Mouse (Mus musculus) forebrain, postnatal 0 days (tissue): ENCODE results near the gene AA986860. TPM values are rescaled to one million over a fixed set of nuclear protein-coding genes. Genes with fewer than 3 reads are reported as not detected.
A peak's percentile ranks its signal among the peaks of the same experiment; 100 is the strongest.

ENCODE experiments used
- ATAC-seq: fragments of 200-750 bp; cut with Nextera tagmentation; 2 replicates; pipeline ENCODE4 v1.8.0; 2017; ENCODE audit warnings: mild to moderate bottlenecking, moderate library complexity
- DNase-seq: peaks from one replicate; pipeline ENCODE4 v3.0.0-alpha.2; 2015
- H3K27ac ChIP-seq: fragments of 300-500 bp; sonication (generic); 2 replicates; pipeline ENCODE4 v1.5.1; 2014; ENCODE audit warnings: low read depth, mild to moderate bottlenecking, antibody characterized with exemption, low read length, moderate library complexity, mixed read lengths
- H3K27me3 ChIP-seq: fragments of 300-500 bp; sonication (generic); 2 replicates; pipeline ENCODE4 v1.6.1; 2014; ENCODE audit warnings: mild to moderate bottlenecking, low read length, mixed read lengths; ENCODE audit not compliant: insufficient read depth
- H3K36me3 ChIP-seq: fragments of 300-500 bp; sonication (generic); 2 replicates; pipeline ENCODE4 v1.6.1; 2014; ENCODE audit warnings: mild to moderate bottlenecking, moderate library complexity; ENCODE audit not compliant: insufficient read depth
- H3K4me1 ChIP-seq: fragments of 300-500 bp; sonication (generic); 2 replicates; pipeline ENCODE4 v1.6.1; 2014; ENCODE audit warnings: antibody characterized with exemption; ENCODE audit not compliant: insufficient read depth
- H3K4me2 ChIP-seq: fragments of 300-500 bp; sonication (generic); 2 replicates; pipeline ENCODE4 v1.6.1; 2014; ENCODE audit warnings: low read depth, mild to moderate bottlenecking, moderate library complexity
- H3K4me3 ChIP-seq: fragments of 300-500 bp; sonication (generic); 2 replicates; pipeline ENCODE4 v1.5.1; 2014; ENCODE audit warnings: low read depth, low read length, mixed read lengths
- H3K9ac ChIP-seq: fragments of 300-500 bp; sonication (generic); 2 replicates; pipeline ENCODE4 v1.6.1; 2014; ENCODE audit warnings: mild to moderate bottlenecking
- H3K9me3 ChIP-seq: fragments of 300-500 bp; sonication (generic); 2 replicates; pipeline ENCODE4 v1.6.1; 2016; ENCODE audit warnings: low read length
- CTCF ChIP-seq: sonication (generic); IDR thresholded peaks from 2 replicates; pipeline ENCODE4 v1.5.1; 2016; ENCODE audit warnings: antibody characterized with exemption, control low read depth, low read depth
- WGBS: fragments of 180-500 bp; shearing (Covaris S2); extraction: QIAGEN DNeasy Blood & Tissue Kit; methylation state at CpG from one replicate; pipeline ENCODE4 v1.1.7; 2014; 5-methylcytosine and 5-hydroxymethylcytosine counted together
- polyA plus RNA-seq: library from polyadenylated mRNA; unstranded; fragments of >200 nt; fragmentation: Nextera tagmentation; extraction: Ambion mirVana; gene quantifications from 2 replicates; pipeline ENCODE4 v1.2.1, GENCODE M21; 2015
- total RNA-seq: library from RNA; depleted of rRNA; stranded (reverse); fragments of >200 nt; gene quantifications from 2 replicates; pipeline ENCODE4 v1.2.3, GENCODE M21; 2014

AA986860 gene
- total and polyA plus RNA-seq, 2 experiments from 2014 or later, result 0.33 to 0.48 TPM

DNA sequence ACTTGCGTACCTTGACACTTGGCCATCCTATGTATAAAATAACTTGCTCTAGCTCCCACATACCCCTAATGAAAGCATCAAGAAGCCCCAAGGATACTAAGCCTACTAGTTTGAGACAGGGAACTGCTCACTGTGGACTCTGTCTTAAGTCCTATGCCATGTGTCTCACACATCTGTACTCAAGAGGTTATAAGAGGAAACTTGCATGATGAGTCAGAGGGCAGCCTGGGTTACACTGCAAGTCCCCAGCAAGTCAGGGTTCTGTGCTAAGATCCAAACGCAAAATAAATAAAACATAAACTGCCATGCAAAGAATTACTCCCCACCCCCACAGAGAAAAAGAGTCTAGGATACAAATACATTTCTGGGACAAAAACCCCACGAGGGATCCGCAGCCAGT, 17.7 kb upstream of the AA986860 start:
- no peak for TF ChIP-seq CTCF
- Histone ChIP-seq H3K4me1 (peaks cover 4% of the 10 kb centered on the region), H3K4me2 (no peak overlapping the region), H3K4me3 (no peak overlapping the region), H3K27me3 (no peaks in the 10 kb centered on the region), H3K27ac (no peak overlapping the region), H3K36me3 (peaks cover 19% of the 10 kb centered on the region; the same call in 1 of the 2 replicates), H3K9me3 (no peaks in the 10 kb centered on the region), H3K9ac (no peak overlapping the region)
- ATAC-seq (no peak), DNase-seq (no peak)
- WGBS, result 72% methylated on average over 4 of the region's 4 CpGs

- Histone ChIP-seq H3K27me3 (no peaks in the 10 kb centered on the region), H3K9ac (peak within 1 kb of the TSS; percentile 99), H3K9me3 (no peaks in the 10 kb centered on the region), H3K36me3 (0 out of 2 replicates have a peak, but pooled peaks cover 11% of the 10 kb centered on the region), H3K4me3 (peak within 1 kb of the TSS; percentile 98), H3K4me2 (peak within 1 kb of the TSS; percentile 67), H3K4me1 (peaks cover 5% of the 10 kb centered on the region), H3K27ac (peak within 1 kb of the TSS; percentile 88)
- peak; percentile 95 for DNase-seq
- no peak for TF ChIP-seq CTCF
- under 1% methylated on average over 38 of the region's 38 CpGs for WGBS
- ATAC-seq, result peak; percentile 91
Observed at GRCm38 (mm10) chr1:130715561-130716217, 16.1 kb upstream of the AA986860 start, which contains the start of gene Gm29427. Gm29427 (minus strand) TSS chr1:130715799.

DNA sequence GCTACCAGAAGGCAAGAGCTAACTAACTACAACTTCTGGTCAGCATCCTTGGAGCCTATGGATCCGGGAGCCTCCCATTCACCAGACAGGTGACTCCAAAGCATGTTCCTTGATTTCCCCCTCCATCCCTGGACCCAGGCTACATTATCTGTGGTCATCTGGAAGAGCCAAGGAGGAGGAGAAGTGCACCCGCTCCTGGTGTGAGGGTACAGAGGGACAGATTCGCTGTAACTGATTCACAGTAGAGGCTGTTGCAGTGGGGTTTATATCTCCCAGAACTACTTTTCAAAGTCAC, 15.6 kb upstream of the AA986860 start:
- Histone ChIP-seq H3K4me3 (peak overlapping the region; percentile 98), H3K4me2 (peak overlapping the region; percentile 67), H3K9me3 (no peaks in the 10 kb centered on the region), H3K9ac (peak overlapping the region; percentile 99), H3K4me1 (peaks cover 5% of the 10 kb centered on the region), H3K36me3 (0 out of 2 replicates have a peak, but pooled peaks cover 7% of the 10 kb centered on the region), H3K27me3 (no peaks in the 10 kb centered on the region), H3K27ac (peak overlapping the region; percentile 88)
- no peak for DNase-seq
- WGBS, result 0% methylated on average over 3 of the region's 3 CpGs
- peak; percentile 2; the same call in 1 of the 2 replicates for ATAC-seq
- TF ChIP-seq CTCF, result no peak

DNA sequence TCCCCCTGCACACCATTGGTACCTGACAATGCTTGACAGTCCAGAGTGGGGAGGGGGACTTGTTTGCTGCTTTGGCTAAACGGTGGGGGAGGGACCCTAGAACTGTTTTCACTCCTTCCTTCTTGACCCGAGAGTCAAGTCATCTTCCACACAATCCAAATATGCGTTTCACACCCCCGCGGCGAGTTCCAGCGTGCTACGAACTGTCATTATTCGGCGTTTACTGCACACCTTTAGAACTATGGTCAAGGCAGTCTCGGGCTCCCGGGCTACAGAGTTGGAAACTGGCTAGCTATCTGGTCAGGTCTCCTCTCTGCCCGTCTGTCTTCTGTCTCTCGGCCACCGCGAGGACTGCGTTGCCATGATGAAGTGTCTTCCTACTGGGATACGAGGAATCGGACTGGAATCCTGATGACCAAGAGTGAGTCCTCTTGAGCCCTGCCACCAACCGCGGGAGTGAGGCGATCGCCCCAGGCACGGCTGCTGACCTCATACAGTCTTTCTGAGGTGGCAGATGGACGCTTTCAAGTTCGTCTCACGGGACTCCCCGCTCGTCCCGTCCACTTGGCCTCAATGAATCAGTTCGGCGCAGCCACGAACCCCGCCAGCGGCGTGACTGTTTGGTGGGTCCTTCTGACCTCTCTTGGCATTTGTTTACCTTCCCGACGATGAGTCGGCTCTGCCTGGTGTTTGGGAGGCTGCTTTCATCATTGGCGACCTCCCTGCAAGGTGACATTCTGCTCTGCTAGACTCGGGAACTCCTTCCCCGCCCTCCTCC, 15.1 kb upstream of the AA986860 start:
- Histone ChIP-seq H3K27me3 (no peaks in the 10 kb centered on the region), H3K4me2 (peak overlapping the region; percentile 67), H3K27ac (peak overlapping the region; percentile 88), H3K4me3 (peak overlapping the region; percentile 98), H3K9ac (peak overlapping the region; percentile 99), H3K36me3 (0 out of 2 replicates have a peak, but pooled peaks cover 7% of the 10 kb centered on the region), H3K4me1 (peaks cover 5% of the 10 kb centered on the region), H3K9me3 (no peaks in the 10 kb centered on the region)
- under 1% methylated on average over 42 of the region's 42 CpGs for WGBS
- DNase-seq (no peak), ATAC-seq (no peak)
- no peak for TF ChIP-seq CTCF

DNA sequence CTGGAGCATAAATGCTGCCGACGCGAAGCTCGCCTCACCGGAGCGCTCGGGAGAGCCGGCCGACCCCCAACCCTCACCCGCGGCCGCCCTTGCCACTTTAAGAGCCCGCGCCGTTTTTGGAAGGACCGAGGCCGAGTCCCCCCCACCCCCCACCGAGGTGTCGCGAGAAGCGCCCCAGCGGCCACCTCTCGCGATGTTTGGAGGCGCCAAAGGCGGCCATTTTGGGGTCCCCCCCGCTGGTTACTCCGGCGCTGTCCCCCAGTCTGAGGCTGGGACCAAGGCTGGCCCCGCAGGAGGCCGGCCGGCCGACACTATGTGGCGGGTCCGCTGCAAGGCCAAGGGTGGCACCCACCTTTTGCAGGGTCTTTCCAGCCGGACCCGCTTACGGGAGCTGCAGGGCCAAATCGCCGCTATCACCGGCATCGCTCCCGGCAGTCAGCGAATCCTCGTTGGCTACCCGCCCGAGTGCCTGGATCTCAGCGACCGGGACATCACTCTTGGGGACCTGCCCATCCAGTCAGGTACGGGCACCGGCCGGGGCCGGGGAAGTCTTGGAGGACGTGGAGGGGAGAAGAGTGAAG, 14.4 kb upstream of the AA986860 start, which contains the start of gene Yod1:
TSS of gene Yod1 (plus strand) at position 37 of the 581 bp plus-strand sequence.
- Histone ChIP-seq H3K27me3 (no peaks in the 10 kb centered on the region), H3K9ac (peak within 1 kb of the TSS; percentile 99), H3K27ac (peak within 1 kb of the TSS; percentile 88), H3K4me2 (peak within 1 kb of the TSS; percentile 67), H3K36me3 (0 out of 2 replicates have a peak, but pooled peaks cover 7% of the 10 kb centered on the region), H3K9me3 (no peaks in the 10 kb centered on the region), H3K4me3 (peak within 1 kb of the TSS; percentile 98), H3K4me1 (peaks cover 5% of the 10 kb centered on the region)
- ATAC-seq (peak; percentile 79), DNase-seq (peak; percentile 96)
- TF ChIP-seq CTCF, result 0 out of 2 replicates have a peak, but pooled peaks have one; percentile 17
- WGBS, result 3% methylated on average over 54 of the region's 54 CpGs

- no peak overlapping the region for H3K4me2 ChIP-seq
- TF ChIP-seq CTCF, result no peak
- WGBS, result 93% methylated on average over 5 of the region's 5 CpGs
- H3K36me3 ChIP-seq, result 0 out of 2 replicates have a peak, but pooled peaks cover 3% of the 10 kb centered on the region
- DNase-seq (no peak), ATAC-seq (no peak)
- no peak overlapping the region for H3K4me3 ChIP-seq
- H3K27ac ChIP-seq, result no peak overlapping the region
- H3K27me3 ChIP-seq, result no peaks in the 10 kb centered on the region
- H3K4me1 ChIP-seq, result no peaks in the 10 kb centered on the region
- no peak overlapping the region for H3K9ac ChIP-seq
- no peaks in the 10 kb centered on the region for H3K9me3 ChIP-seq
Observed at GRCm38 (mm10) chr1:130724206-130724605, 7.6 kb upstream of the AA986860 start.
